Mouse (Mus musculus) heart, embryonic 14.5 days (tissue): ENCODE measurements around the gene Hyal3. TPM values are rescaled to one million over a fixed set of nuclear protein-coding genes. Genes with fewer than 3 reads are reported as not detected.

Experiments used
- ATAC-seq: fragments of 200-750 bp; cut with Nextera tagmentation; 2 replicates; pipeline ENCODE4 v1.8.0; 2017; ENCODE audit warnings: low read depth, moderate TSS enrichment; ENCODE audit not compliant: insufficient number of reproducible peaks, insufficient read depth, low FRiP score
- H3K27ac ChIP-seq, 2 experiments: fragments of 200-500 bp in 1 of 2; fragments of 300-500 bp in 1 of 2; sonication (generic) in 1 of 2; replicated peaks in 1 of 2; 2 replicates each; pipeline ENCODE4 v1.5.1; 2012 to 2014; ENCODE audit warnings: low read depth in 2 of 2, low read length in 2 of 2, control low read depth in 1 of 2, mild to moderate bottlenecking in 1 of 2, mixed read lengths in 1 of 2; ENCODE audit not compliant: control insufficient read depth in 1 of 2, insufficient read depth in 1 of 2
- H3K27me3 ChIP-seq: fragments of 300-500 bp; sonication (generic); 2 replicates; pipeline ENCODE4 v1.6.1; 2014; ENCODE audit warnings: mild to moderate bottlenecking, low read length, control low read depth; ENCODE audit not compliant: control insufficient read depth, insufficient read depth
- H3K36me3 ChIP-seq: fragments of 300-500 bp; sonication (generic); 2 replicates; pipeline ENCODE4 v1.6.1; 2014; ENCODE audit warnings: mild to moderate bottlenecking, control low read depth, low read length, mixed read lengths; ENCODE audit not compliant: control insufficient read depth, insufficient read depth
- H3K4me1 ChIP-seq, 2 experiments: fragments of 200-500 bp in 1 of 2; fragments of 300-500 bp in 1 of 2; sonication (generic) in 1 of 2; 2 replicates each; pipeline ENCODE4 v1.6.1; 2012 to 2014; ENCODE audit warnings: low read length in 2 of 2, control low read depth in 1 of 2, mixed read lengths in 1 of 2; ENCODE audit not compliant: control insufficient read depth in 2 of 2, insufficient read depth in 2 of 2
- H3K4me2 ChIP-seq: fragments of 300-500 bp; sonication (generic); 2 replicates; pipeline ENCODE4 v1.6.1; 2014; ENCODE audit warnings: mild to moderate bottlenecking, low read length
- H3K4me3 ChIP-seq, 2 experiments: fragments of 200-500 bp in 1 of 2; fragments of 300-500 bp in 1 of 2; sonication (generic) in 1 of 2; 2 replicates each; pipeline ENCODE4 v1.5.1; 2012 to 2014; ENCODE audit warnings: low read length in 2 of 2, mild to moderate bottlenecking in 2 of 2, control low read depth in 1 of 2, low read depth in 1 of 2, moderate library complexity in 1 of 2; ENCODE audit not compliant: control insufficient read depth in 1 of 2, insufficient read depth in 1 of 2
- H3K9ac ChIP-seq: fragments of 300-500 bp; sonication (generic); 2 replicates; pipeline ENCODE4 v1.6.1; 2014; ENCODE audit warnings: mild to moderate bottlenecking, low read length
- H3K9me3 ChIP-seq: fragments of 300-500 bp; sonication (generic); 2 replicates; pipeline ENCODE4 v1.6.1; 2016; ENCODE audit warnings: low read length, control low read depth; ENCODE audit not compliant: control insufficient read depth
- WGBS: fragments of 180-500 bp; shearing (Covaris S2); extraction: QIAGEN DNeasy Blood & Tissue Kit; methylation state at CpG from one replicate; pipeline ENCODE4 v1.1.7; 2014; 5-methylcytosine and 5-hydroxymethylcytosine counted together
- polyA plus RNA-seq: library from polyadenylated mRNA; unstranded; fragments of >200 nt; fragmentation: Nextera tagmentation; extraction: Ambion mirVana; gene quantifications from 2 replicates; pipeline ENCODE4 v1.2.1, GENCODE M21; 2014

Hyal3 gene
- 0.46 and 0.53 TPM in 2 replicates for polyA plus RNA-seq

DNA sequence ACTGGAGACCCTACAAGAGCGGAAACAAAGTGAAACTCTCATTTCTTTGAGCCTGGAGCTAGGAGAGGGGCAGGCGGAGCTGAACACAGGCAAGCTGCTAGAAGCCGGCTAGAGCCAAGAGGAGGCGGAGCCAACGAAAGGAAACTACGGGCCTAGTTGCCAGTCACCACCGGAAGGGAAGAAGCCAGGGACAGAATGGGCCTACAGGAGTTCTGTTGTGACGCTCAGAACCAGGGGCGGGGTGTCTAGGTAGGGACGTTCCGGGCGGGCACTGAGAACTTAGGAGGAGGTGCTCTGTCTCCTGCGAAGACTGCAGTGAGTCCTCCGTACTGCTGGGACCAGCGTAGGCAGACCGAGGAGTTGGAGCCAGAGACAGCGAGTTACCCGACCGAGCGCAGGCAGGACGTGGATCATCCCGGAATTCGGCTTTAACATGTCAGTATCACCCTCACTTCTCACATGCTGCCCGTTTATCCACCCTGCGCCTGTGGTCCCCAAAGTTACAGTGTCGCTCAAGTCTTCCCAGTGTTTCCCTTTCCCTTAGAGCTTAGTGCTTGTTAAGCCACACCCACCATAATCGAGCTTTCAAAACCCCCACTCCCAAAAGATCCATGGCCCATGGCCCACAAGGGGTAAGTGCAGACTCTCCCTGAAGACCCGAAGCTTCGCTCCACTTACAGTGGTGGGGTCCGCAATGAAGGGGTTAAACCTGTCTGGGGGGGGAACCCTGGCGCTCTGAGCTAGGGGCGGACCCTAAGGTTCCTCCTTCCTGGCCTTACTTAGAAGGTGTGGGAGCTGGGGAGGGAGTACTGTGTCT, at the start of gene Hyal3:
Gene Hyal3 (plus strand): TSS at position 318 of the 817 bp plus-strand sequence.
- ATAC-seq, result peak; percentile 38
- no peaks in the 10 kb centered on the region for H3K27me3 ChIP-seq
- H3K9me3 ChIP-seq, result no peaks in the 10 kb centered on the region
- H3K4me3 ChIP-seq, result peak within 1 kb of the TSS; percentile 53 to 55
- peak within 1 kb of the TSS; percentile 81 for H3K9ac ChIP-seq
- peak within 1 kb of the TSS; percentile 88 to 94 for H3K27ac ChIP-seq
- under 1% methylated on average over 32 of the region's 32 CpGs for WGBS
- peak within 1 kb of the TSS; percentile 87 for H3K4me2 ChIP-seq
- peaks cover 17 to 29% of the 10 kb centered on the region in 2 experiments for H3K4me1 ChIP-seq
- peaks cover 18% of the 10 kb centered on the region for H3K36me3 ChIP-seq

DNA sequence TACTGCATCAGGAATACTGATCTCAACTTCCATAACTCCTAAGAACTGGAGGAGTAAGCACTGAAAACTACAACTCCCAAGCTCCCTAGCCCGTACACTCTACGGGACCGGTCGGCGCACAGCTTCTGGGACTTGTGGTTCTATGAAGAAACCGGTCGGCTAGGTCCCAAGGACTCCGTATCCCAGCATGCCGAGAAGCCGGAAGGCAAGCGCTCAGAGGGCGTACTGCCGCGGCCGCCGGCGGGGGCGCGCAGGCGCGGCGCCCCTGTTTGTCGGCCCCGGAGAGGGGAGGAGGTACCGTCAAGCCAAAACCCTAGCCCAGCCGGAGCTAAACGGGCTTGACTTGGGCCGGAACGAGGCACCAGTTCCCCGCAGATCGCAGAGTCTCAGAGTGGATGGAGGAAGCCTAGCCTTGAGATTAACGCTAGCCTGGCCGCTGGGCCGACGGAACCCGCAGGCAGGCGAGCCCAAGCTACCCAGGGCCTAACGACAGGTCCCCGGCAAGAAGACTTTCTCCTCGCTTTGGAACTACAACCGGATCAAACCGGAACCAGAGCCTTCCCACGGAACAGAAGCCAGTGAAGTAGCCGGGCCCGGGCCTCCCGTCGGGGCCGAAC, 46.7 kb upstream of the Hyal3 start, which contains the start of gene Tmem115:
Gene Tmem115 (plus strand): TSS at position 155 of the 617 bp plus-strand sequence.
- under 1% methylated on average over 48 of the region's 48 CpGs for WGBS
- peak within 1 kb of the TSS; percentile 93 for H3K9ac ChIP-seq
- peak within 1 kb of the TSS; percentile 86 to 96 for H3K4me3 ChIP-seq
- H3K36me3 ChIP-seq, result peaks cover 18% of the 10 kb centered on the region
- H3K27ac ChIP-seq, result peak within 1 kb of the TSS; percentile 83
- H3K27me3 ChIP-seq, result no peaks in the 10 kb centered on the region
- no peaks in the 10 kb centered on the region for H3K9me3 ChIP-seq
- peak within 1 kb of the TSS; percentile 91 for H3K4me2 ChIP-seq
- H3K4me1 ChIP-seq, result peaks cover 22 to 29% of the 10 kb centered on the region in 2 experiments
- peak; percentile 96 for ATAC-seq

DNA sequence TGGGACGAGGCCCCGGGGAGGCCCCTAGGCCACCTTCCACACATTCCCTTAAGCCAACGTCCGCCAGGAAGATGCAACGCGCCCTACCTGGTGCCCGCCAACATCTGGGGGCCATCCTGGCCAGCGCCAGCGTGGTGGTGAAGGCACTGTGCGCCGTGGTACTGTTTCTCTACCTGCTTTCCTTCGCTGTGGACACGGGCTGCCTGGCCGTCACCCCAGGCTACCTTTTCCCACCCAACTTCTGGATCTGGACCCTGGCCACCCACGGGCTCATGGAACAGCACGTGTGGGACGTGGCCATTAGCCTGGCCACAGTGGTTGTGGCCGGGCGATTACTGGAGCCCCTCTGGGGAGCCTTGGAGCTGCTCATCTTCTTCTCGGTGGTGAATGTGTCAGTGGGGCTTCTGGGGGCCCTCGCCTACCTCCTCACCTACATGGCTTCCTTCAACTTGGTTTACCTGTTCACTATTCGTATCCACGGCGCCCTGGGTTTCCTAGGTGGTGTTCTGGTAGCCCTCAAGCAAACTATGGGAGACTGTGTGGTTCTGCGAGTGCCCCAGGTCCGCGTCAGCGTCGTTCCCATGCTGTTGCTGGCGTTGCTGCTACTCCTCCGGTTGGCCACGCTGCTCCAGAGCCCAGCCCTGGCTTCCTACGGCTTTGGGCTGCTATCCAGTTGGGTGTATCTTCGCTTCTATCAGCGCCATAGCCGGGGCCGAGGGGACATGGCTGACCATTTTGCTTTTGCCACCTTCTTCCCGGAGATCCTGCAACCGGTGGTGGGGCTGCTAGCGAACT, 46.0 kb upstream of the Hyal3 start:
- WGBS, result under 1% methylated on average over 40 of the region's 40 CpGs
- H3K36me3 ChIP-seq, result peaks cover 25% of the 10 kb centered on the region
- ATAC-seq, result no peak

DNA sequence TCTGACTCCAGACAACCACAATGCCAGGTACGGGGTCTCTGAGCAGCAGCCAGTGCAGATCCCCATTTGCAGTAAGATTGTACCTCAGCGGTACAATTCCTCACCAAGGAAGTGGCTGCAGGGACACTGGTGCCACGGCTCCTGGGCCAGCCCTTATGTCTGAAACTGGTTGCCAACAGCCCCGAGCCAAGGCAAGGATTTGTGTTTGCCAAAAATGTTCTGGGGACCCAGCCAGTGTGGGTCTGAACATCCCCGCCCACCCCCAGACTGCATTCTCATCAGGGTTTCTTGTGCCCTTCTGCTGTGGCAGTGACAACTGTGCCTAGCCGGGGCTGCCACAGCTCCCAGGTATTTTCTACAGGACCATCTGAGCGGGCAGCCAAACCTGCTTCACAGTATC, 42.4 kb upstream of the Hyal3 start:
- H3K4me1 ChIP-seq, result peaks cover 32 to 46% of the 10 kb centered on the region in 2 experiments
- no peaks in the 10 kb centered on the region for H3K27me3 ChIP-seq
- no peak overlapping the region for H3K4me2 ChIP-seq
- H3K9ac ChIP-seq, result no peak overlapping the region
- H3K4me3 ChIP-seq, result no peak overlapping the region
- WGBS, result 90% methylated on average over 7 of the region's 7 CpGs
- no peak overlapping the region for H3K27ac ChIP-seq
- H3K36me3 ChIP-seq, result peaks cover 31% of the 10 kb centered on the region
- no peaks in the 10 kb centered on the region for H3K9me3 ChIP-seq
- no peak for ATAC-seq

More for the DNA sequence above, 46.0 kb upstream of the Hyal3 start:
- H3K4me2 ChIP-seq, result peak overlapping the region; percentile 91
- peak overlapping the region; percentile 86 to 96 for H3K4me3 ChIP-seq
- H3K9me3 ChIP-seq, result no peaks in the 10 kb centered on the region
- H3K9ac ChIP-seq, result peak overlapping the region; percentile 93
- no peaks in the 10 kb centered on the region for H3K27me3 ChIP-seq
- H3K4me1 ChIP-seq, result peaks cover 22 to 29% of the 10 kb centered on the region in 2 experiments
- peak overlapping the region; percentile 83; a peak in 3 of 4 replicates for H3K27ac ChIP-seq

DNA sequence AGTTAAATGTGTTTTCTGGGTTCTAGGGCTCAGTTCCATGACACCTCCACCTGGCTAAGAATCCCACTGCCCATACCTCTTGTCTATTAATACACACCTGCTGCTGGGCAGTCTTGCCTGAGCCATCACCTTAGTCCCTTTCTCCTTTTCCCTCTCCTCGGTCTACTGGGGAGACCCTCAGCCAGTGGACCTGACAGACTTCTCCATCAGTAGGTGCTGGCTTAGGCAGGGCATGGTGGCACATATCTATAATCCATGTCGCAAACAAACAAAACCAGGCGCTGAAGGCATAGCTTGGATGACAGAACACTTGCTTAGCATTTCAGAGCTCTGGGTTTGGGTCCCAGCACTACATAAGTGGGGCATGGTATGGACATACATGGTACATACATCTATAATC, 41.9 kb upstream of the Hyal3 start:
- 88% methylated on average over 3 of the region's 3 CpGs for WGBS
- Histone ChIP-seq H3K27me3 (no peaks in the 10 kb centered on the region), H3K27ac (no peak overlapping the region), H3K36me3 (peaks cover 34% of the 10 kb centered on the region), H3K4me2 (no peak overlapping the region), H3K9ac (no peak overlapping the region), H3K4me3 (no peak overlapping the region), H3K9me3 (no peaks in the 10 kb centered on the region), H3K4me1 (peaks cover 29 to 47% of the 10 kb centered on the region in 2 experiments)
- no peak for ATAC-seq

DNA sequence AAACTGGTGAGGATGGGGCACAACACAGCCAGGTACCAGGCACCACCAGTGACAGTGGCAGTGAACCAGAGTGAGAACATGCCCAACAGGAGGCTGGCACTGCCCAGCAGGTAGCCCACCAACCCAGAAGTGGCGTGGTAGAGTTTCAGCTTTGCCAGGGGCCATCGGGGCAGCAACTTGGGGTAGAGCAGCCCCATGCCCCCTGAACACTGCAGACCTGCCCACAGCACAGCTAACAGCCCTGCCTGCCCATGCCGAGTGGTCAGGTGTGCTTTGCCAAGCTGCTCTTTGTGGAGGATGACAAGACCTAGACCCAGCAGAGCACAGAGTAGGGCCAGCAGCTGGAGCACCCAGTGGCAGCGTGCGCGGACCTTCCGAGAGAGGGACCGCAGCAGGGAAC, 40.7 kb upstream of the Hyal3 start:
- H3K27me3 ChIP-seq, result no peaks in the 10 kb centered on the region
- no peak overlapping the region for H3K4me2 ChIP-seq
- WGBS, result 91% methylated on average over 8 of the region's 8 CpGs
- no peak for ATAC-seq
- no peaks in the 10 kb centered on the region for H3K9me3 ChIP-seq
- H3K9ac ChIP-seq, result no peak overlapping the region
- H3K27ac ChIP-seq, result no peak overlapping the region
- H3K4me3 ChIP-seq, result no peak overlapping the region
- peaks cover 29 to 42% of the 10 kb centered on the region in 2 experiments for H3K4me1 ChIP-seq
- peaks cover 46% of the 10 kb centered on the region for H3K36me3 ChIP-seq

DNA sequence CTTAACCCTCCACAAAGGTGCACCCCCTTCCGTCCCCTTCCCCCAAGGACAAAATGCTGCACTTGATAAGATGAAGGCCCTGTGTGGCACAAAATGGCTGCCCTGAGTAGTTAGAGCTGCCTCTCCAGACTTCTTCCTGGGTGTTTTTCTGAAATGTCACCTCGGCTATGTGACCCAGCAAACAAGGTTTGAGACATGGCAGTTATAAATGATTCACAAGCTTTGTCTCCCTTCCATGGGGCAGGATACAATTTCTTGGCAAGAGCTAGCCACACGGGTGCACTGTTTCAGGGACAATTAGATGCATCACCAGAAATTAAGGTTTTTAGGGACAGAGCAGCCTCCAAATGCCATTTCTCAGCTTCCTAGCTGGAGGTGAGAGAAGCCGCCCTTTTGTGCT, 40.2 kb upstream of the Hyal3 start:
- Histone ChIP-seq H3K27me3 (no peaks in the 10 kb centered on the region), H3K36me3 (peaks cover 51% of the 10 kb centered on the region), H3K4me1 (peaks cover 29 to 37% of the 10 kb centered on the region in 2 experiments), H3K27ac (no peak overlapping the region), H3K4me2 (no peak overlapping the region), H3K9ac (no peak overlapping the region), H3K9me3 (no peaks in the 10 kb centered on the region), H3K4me3 (no peak overlapping the region)
- 67% methylated on average over 4 of the region's 4 CpGs for WGBS
- ATAC-seq, result no peak
